Mouse (Mus musculus): ENCODE results near the gene H2-D1. TPM values are rescaled to one million over a fixed set of nuclear protein-coding genes. Genes with fewer than 3 reads are reported as not detected.
"Not testable (repeated sequence)": the region's sequence is repeated elsewhere in the genome, so short reads cannot be mapped to it uniquely, and the experiment has no call there.

H2-D1 gene
- polyA plus RNA-seq, 1 experiment from 2014 or later = 21.5 TPM

DNA sequence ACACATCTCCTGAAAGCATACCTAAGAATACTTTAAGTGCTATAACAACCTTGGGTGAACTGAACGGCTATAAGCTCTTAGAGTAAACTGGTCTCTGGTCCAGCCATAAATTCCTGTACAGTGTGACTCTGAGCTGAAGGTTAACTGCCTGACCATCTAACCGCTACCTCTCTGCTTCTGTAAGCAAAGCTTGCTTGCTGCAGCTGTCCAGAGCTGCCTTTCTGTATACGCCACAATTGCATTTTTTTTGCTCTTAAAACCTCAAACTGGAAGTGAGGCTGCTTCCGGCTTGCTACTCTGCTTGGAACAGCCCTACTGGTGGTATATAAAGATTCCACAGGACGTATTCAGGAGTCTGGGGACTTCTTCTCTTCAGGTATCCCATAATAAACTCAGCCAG, 29.9 kb upstream of the H2-D1 start:
- Histone ChIP-seq H3K4me2 (replicated peaks) (no peak overlapping the region; the same call in 1 of the 2 replicates), H3K4me1 (peaks cover 32% of the 10 kb centered on the region; the same call in 1 of the 2 replicates), H3K4me3 (no peak overlapping the region), H3K27ac (peak overlapping the region; percentile 51), H3K36me3 (peaks cover 35% of the 10 kb centered on the region), H3K27me3 (no peaks in the 10 kb centered on the region), H3K9me3 (no peaks in the 10 kb centered on the region), H3K9ac (no peak overlapping the region)
- no peak for ATAC-seq (ENCODE audit: insufficient number of reproducible peaks, insufficient read depth, low FRiP score, low TSS enrichment)
- WGBS = 87% methylated on average over 5 of the region's 5 CpGs

GRCm38 (mm10) chr17:35233114-35233980, 29.2 kb upstream of the H2-D1 start, which contains the start of gene Atp6v1g2:
Atp6v1g2 (plus strand) TSS chr17:35233660.
- no peaks in the 10 kb centered on the region for H3K9me3 ChIP-seq
- H3K9ac ChIP-seq = no peak within 1 kb of the TSS; the same call in none of the 2 replicates
- peaks cover 32% of the 10 kb centered on the region; the same call in 1 of the 2 replicates for H3K4me1 ChIP-seq
- H3K36me3 ChIP-seq = peaks cover 28% of the 10 kb centered on the region
- peak within 1 kb of the TSS; percentile 59; the same call in 1 of the 2 replicates for H3K4me3 ChIP-seq
- WGBS = 77% methylated on average over 18 of the region's 18 CpGs
- peak within 1 kb of the TSS; percentile 85 for H3K4me2 ChIP-seq (replicated peaks)
- ATAC-seq (ENCODE audit: insufficient number of reproducible peaks, insufficient read depth, low FRiP score, low TSS enrichment) = no peak
- H3K27ac ChIP-seq = peak within 1 kb of the TSS; percentile 51
- no peaks in the 10 kb centered on the region for H3K27me3 ChIP-seq

GRCm38 (mm10) chr17:35234090-35234489, 28.4 kb upstream of the H2-D1 start:
- ATAC-seq (ENCODE audit: insufficient number of reproducible peaks, insufficient read depth, low FRiP score, low TSS enrichment); H3K27me3 ChIP-seq; H3K9me3 ChIP-seq; H3K9ac ChIP-seq; H3K4me3 ChIP-seq: not testable (repeated sequence)
- H3K27ac ChIP-seq = peak overlapping the region; percentile 51
- H3K36me3 ChIP-seq = peaks cover 20% of the 10 kb centered on the region
- H3K4me1 ChIP-seq = peaks cover 32% of the 10 kb centered on the region; the same call in 1 of the 2 replicates
- H3K4me2 ChIP-seq (replicated peaks) = peak overlapping the region; percentile 85
- 83% methylated on average over 7 of the region's 7 CpGs for WGBS

DNA sequence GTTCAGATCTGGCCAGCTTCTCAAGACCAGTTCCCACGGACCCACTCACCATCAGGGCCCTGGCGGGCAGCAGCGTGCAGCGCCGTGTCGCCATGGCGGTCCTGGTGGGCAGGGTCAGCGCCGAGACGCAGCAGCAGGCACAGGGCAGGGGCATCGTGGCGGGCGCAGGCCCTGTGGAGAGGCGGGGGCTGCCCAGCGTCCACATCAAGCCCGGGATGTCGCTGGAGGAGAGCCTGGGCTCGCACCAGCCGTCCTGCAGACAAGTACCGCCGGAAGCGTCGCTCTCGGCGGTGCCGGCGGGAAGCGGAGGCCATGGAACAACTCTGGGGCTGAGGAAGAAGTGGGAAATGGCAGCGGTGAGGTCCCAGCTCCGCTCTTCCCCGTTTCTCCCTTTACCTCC, 27.6 kb upstream of the H2-D1 start:
- Histone ChIP-seq H3K4me1 (peaks cover 32% of the 10 kb centered on the region; the same call in 1 of the 2 replicates), H3K9me3 (no peaks in the 10 kb centered on the region), H3K36me3 (peaks cover 12% of the 10 kb centered on the region; the same call in 1 of the 2 replicates), H3K4me2 (replicated peaks) (peak overlapping the region; percentile 85), H3K4me3 (peak overlapping the region; percentile 59), H3K27me3 (no peaks in the 10 kb centered on the region), H3K9ac (peak overlapping the region; percentile 91), H3K27ac (peak overlapping the region; percentile 97)
- WGBS = 12% methylated on average over 31 of the region's 31 CpGs
- no peak for ATAC-seq (ENCODE audit: insufficient number of reproducible peaks, insufficient read depth, low FRiP score, low TSS enrichment)

DNA sequence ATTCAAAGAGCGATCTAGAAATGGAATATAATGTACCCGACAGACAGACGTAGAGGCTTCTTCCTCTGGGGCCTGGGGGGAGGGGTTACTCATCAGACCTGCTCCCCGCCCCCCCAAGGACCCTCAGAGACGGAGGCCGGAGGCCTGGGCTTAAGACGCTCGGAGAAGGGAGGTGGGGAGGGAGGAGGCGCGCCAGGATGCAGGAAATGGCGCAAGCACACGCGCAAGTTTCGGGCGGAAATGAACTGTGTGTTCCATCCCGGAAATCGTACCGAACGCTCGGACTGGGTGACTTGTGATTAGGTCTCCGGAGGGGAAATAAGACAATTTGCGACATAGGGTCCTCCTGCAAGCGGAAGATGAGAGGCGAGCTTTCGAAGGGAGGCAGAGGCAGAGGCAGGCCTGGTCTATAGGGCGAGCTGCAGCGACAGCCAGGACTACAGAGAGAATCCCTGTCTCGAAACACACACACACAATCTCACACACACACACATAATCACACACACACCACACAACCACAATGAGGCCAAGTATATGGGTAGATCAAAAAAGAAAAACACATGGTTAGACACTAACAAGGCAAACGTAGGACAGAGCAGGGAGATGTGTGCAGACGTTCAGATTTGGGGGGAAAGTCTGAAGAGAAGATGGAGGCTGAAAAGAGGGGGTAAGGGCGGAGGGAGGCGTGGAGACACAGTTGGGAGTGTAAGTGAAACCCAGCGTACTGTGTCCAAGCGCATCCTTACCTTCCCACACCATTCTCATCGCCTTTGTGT, 26.7 kb upstream of the H2-D1 start, which contains the start of gene Nfkbil1:
TSS of gene Nfkbil1 (minus strand) at position 179 of the 776 bp plus-strand sequence.
- H3K4me1 ChIP-seq = peaks cover 38% of the 10 kb centered on the region; the same call in 1 of the 2 replicates
- peak within 1 kb of the TSS; percentile 97 for H3K27ac ChIP-seq
- H3K4me2 ChIP-seq (replicated peaks) = peak within 1 kb of the TSS; percentile 85
- peaks cover 5% of the 10 kb centered on the region; the same call in 1 of the 2 replicates for H3K36me3 ChIP-seq
- under 1% methylated on average over 35 of the region's 35 CpGs for WGBS
- peak within 1 kb of the TSS; percentile 59 for H3K4me3 ChIP-seq
- peak within 1 kb of the TSS; percentile 91 for H3K9ac ChIP-seq
- no peaks in the 10 kb centered on the region for H3K27me3 ChIP-seq
- peak; percentile 73 for ATAC-seq (ENCODE audit: insufficient number of reproducible peaks, insufficient read depth, low FRiP score, low TSS enrichment)
- H3K9me3 ChIP-seq = no peaks in the 10 kb centered on the region

DNA sequence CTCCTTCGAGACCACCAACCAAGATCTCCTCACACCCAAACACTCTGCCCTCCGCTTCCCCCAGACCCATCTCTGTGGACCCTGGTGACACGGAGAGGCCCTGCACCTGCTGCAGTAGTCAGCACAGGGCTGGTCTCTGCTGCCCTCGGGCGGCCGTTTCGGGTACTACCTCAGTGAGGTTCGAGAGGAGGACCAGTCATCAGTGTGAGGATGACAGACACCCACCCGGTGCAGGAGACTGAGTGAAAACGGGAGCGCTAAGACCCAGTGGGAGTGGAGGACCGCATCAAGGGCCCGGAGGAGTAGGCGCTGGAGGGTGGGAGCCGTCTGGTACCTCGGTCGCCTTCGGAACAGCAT, 26.2 kb upstream of the H2-D1 start:
- Histone ChIP-seq H3K27ac (peak overlapping the region; percentile 97), H3K36me3 (no peaks in the 10 kb centered on the region), H3K9ac (no peak overlapping the region), H3K4me3 (peak overlapping the region; percentile 59), H3K27me3 (no peaks in the 10 kb centered on the region), H3K4me2 (replicated peaks) (peak overlapping the region; percentile 85), H3K4me1 (peaks cover 39% of the 10 kb centered on the region; the same call in 1 of the 2 replicates), H3K9me3 (no peaks in the 10 kb centered on the region)
- WGBS = under 1% methylated on average over 18 of the region's 18 CpGs
- ATAC-seq (ENCODE audit: insufficient number of reproducible peaks, insufficient read depth, low FRiP score, low TSS enrichment) = peak; percentile 70

- Histone ChIP-seq H3K27ac (no peak overlapping the region), H3K9me3 (no peaks in the 10 kb centered on the region), H3K4me1 (peaks cover 36% of the 10 kb centered on the region; the same call in 1 of the 2 replicates), H3K4me2 (replicated peaks) (no peak overlapping the region), H3K9ac (no peak overlapping the region), H3K27me3 (no peaks in the 10 kb centered on the region), H3K36me3 (no peaks in the 10 kb centered on the region), H3K4me3 (no peak overlapping the region)
- WGBS = 76% methylated on average over 9 of the region's 9 CpGs
- ATAC-seq (ENCODE audit: insufficient number of reproducible peaks, insufficient read depth, low FRiP score, low TSS enrichment) = no peak
Measured at GRCm38 (mm10) chr17:35236996-35237395, 25.5 kb upstream of the H2-D1 start.

GRCm38 (mm10) chr17:35237504-35237903, 25.0 kb upstream of the H2-D1 start:
- Histone ChIP-seq H3K9me3 (no peaks in the 10 kb centered on the region), H3K36me3 (no peaks in the 10 kb centered on the region), H3K27me3 (no peaks in the 10 kb centered on the region), H3K9ac (no peak overlapping the region), H3K27ac (no peak overlapping the region), H3K4me2 (replicated peaks) (no peak overlapping the region), H3K4me1 (peaks cover 32% of the 10 kb centered on the region; the same call in 1 of the 2 replicates), H3K4me3 (no peak overlapping the region)
- 82% methylated on average over 12 of the region's 12 CpGs for WGBS
- no peak for ATAC-seq (ENCODE audit: insufficient number of reproducible peaks, insufficient read depth, low FRiP score, low TSS enrichment)

DNA sequence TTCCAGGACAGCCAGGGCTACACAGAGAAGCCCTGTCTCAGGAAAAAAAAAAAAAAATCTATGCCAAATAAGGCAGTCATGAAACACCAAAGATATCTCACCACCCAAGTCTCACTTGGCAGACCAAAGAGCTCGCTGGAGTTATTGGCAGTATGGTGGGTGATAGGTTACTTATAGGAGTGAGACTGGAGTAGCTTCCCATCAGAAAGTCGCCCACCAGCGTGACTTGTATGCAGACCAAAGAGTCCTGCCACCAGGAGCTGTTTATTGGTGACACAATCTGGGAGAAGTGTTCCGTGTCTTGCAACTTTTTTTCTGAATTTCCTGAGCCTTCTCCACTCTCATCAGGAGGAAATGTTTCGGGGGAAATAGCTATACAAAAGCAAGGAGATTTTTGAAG, 22.8 kb upstream of the H2-D1 start:
- Histone ChIP-seq H3K36me3 (peaks cover 17% of the 10 kb centered on the region), H3K4me2 (replicated peaks) (no peak overlapping the region), H3K4me1 (peaks cover 32% of the 10 kb centered on the region), H3K9ac (no peak overlapping the region), H3K9me3 (no peaks in the 10 kb centered on the region), H3K4me3 (no peak overlapping the region), H3K27me3 (no peaks in the 10 kb centered on the region), H3K27ac (no peak overlapping the region)
- WGBS = 79% methylated on average over 5 of the region's 5 CpGs
- ATAC-seq (ENCODE audit: insufficient number of reproducible peaks, insufficient read depth, low FRiP score, low TSS enrichment) = no peak

GRCm38 (mm10) chr17:35240384-35241304, 21.9 kb upstream of the H2-D1 start:
- peaks cover 27% of the 10 kb centered on the region for H3K36me3 ChIP-seq
- H3K27ac ChIP-seq = peak overlapping the region; percentile 99
- H3K4me3 ChIP-seq = peak overlapping the region; percentile 96
- H3K9me3 ChIP-seq = no peaks in the 10 kb centered on the region
- no peaks in the 10 kb centered on the region for H3K27me3 ChIP-seq
- peaks cover 39% of the 10 kb centered on the region for H3K4me1 ChIP-seq
- H3K9ac ChIP-seq = peak overlapping the region; percentile 100
- WGBS = 33% methylated on average over 12 of the region's 12 CpGs
- no peak for ATAC-seq (ENCODE audit: insufficient number of reproducible peaks, insufficient read depth, low FRiP score, low TSS enrichment)
- H3K4me2 ChIP-seq (replicated peaks) = peak overlapping the region; percentile 93
